Mouse (Mus musculus) midbrain, embryonic 14.5 days (tissue): ENCODE measurements at regions not wholly inside any gene's neighbourhood (a gene's known extent, or its start where the extent isn't known, plus 50 kb on each side); places are given as distances from the start of the nearest gene placed in this dataset.

Experiments
- ATAC-seq: fragments of 200-750 bp; cut with Nextera tagmentation; 2 replicates; pipeline ENCODE4 v1.8.0; 2017; ENCODE audit warnings: moderate number of reproducible peaks, moderate library complexity; ENCODE audit not compliant: low FRiP score, low TSS enrichment
- DNase-seq: peaks from one replicate; pipeline ENCODE4 v3.0.0-alpha.2; 2015
- H3K27ac ChIP-seq: fragments of 300-500 bp; sonication (generic); replicated peaks from 2 replicates; pipeline ENCODE4 v1.5.1; 2014; ENCODE audit warnings: mild to moderate bottlenecking, low read depth, low read length, moderate library complexity
- H3K27me3 ChIP-seq: fragments of 300-500 bp; sonication (generic); 2 replicates; pipeline ENCODE4 v1.6.1; 2014; ENCODE audit warnings: low read length, control low read depth, mixed read lengths; ENCODE audit not compliant: control insufficient read depth, insufficient read depth
- H3K36me3 ChIP-seq: fragments of 300-500 bp; sonication (generic); 2 replicates; pipeline ENCODE4 v1.6.1; 2014; ENCODE audit warnings: low read length, control low read depth; ENCODE audit not compliant: control insufficient read depth, insufficient read depth
- H3K4me1 ChIP-seq: fragments of 300-500 bp; sonication (generic); 2 replicates; pipeline ENCODE4 v1.6.1; 2014; ENCODE audit warnings: mild to moderate bottlenecking, antibody characterized with exemption, low read length, control low read depth; ENCODE audit not compliant: control insufficient read depth, insufficient read depth
- H3K4me2 ChIP-seq: fragments of 300-500 bp; sonication (generic); 2 replicates; pipeline ENCODE4 v1.6.1; 2014; ENCODE audit warnings: mild to moderate bottlenecking, low read length, moderate library complexity
- H3K4me3 ChIP-seq: fragments of 300-500 bp; sonication (generic); replicated peaks from 2 replicates; pipeline ENCODE4 v1.5.1; 2014; ENCODE audit warnings: low read depth, low read length
- H3K9ac ChIP-seq: fragments of 300-500 bp; sonication (generic); replicated peaks from 2 replicates; pipeline ENCODE4 v1.6.1; 2014; ENCODE audit warnings: mild to moderate bottlenecking, low read length, moderate library complexity
- H3K9me3 ChIP-seq: fragments of 300-500 bp; sonication (generic); 2 replicates; pipeline ENCODE4 v1.6.1; 2016; ENCODE audit warnings: low read length, control low read depth, mixed read lengths; ENCODE audit not compliant: control insufficient read depth
- WGBS: fragments of 180-500 bp; shearing (Covaris S2); extraction: QIAGEN DNeasy Blood & Tissue Kit; methylation state at CpG from one replicate; pipeline ENCODE4 v1.1.7; 2014; 5-methylcytosine and 5-hydroxymethylcytosine counted together

GRCm38 (mm10) chr13:60123964-60124363 is 53.2 kb downstream of the Gas1 start:
- Histone ChIP-seq H3K36me3 (no peaks in the 10 kb centered on the region), H3K9ac (no peak overlapping the region)

GRCm38 (mm10) chr13:60123174-60123587 is 54.0 kb downstream of the Gas1 start:
- Histone ChIP-seq H3K27ac (no peak overlapping the region), H3K4me2 (no peak overlapping the region), H3K27me3 (no peaks in the 10 kb centered on the region), H3K9ac (no peak overlapping the region), H3K36me3 (no peaks in the 10 kb centered on the region), H3K4me3 (no peak overlapping the region), H3K4me1 (peaks cover 20% of the 10 kb centered on the region), H3K9me3 (peaks cover 9% of the 10 kb centered on the region)
- WGBS, result 72% methylated on average over 6 of the region's 6 CpGs
- DNase-seq (no peak), ATAC-seq (no peak)

More at GRCm38 (mm10) chr13:60123964-60124363, 53.2 kb downstream of the Gas1 start:
- Histone ChIP-seq H3K27ac (no peak overlapping the region), H3K4me3 (no peak overlapping the region), H3K4me1 (peaks cover 20% of the 10 kb centered on the region), H3K27me3 (no peaks in the 10 kb centered on the region), H3K4me2 (no peak overlapping the region), H3K9me3 (peaks cover 2% of the 10 kb centered on the region)
- ATAC-seq (no peak), DNase-seq (no peak)
- 62% methylated on average over 4 of the region's 4 CpGs for WGBS

- H3K36me3 ChIP-seq, result no peaks in the 10 kb centered on the region
- H3K9ac ChIP-seq, result no peak overlapping the region
- WGBS, result 66% methylated on average over 29 of the region's 29 CpGs
- H3K4me3 ChIP-seq, result no peak overlapping the region
- DNase-seq (no peak), ATAC-seq (no peak)
- H3K4me2 ChIP-seq, result no peak overlapping the region
- peaks cover 9% of the 10 kb centered on the region for H3K9me3 ChIP-seq
- H3K27ac ChIP-seq, result no peak overlapping the region
- peaks cover 20% of the 10 kb centered on the region for H3K4me1 ChIP-seq
- H3K27me3 ChIP-seq, result no peaks in the 10 kb centered on the region
Observed at GRCm38 (mm10) chr13:60122341-60123173, 54.6 kb downstream of the Gas1 start.

- Histone ChIP-seq H3K27me3 (no peaks in the 10 kb centered on the region), H3K27ac (no peak overlapping the region), H3K36me3 (no peaks in the 10 kb centered on the region), H3K4me1 (peaks cover 16% of the 10 kb centered on the region), H3K4me3 (no peak overlapping the region), H3K9me3 (no peaks in the 10 kb centered on the region), H3K9ac (no peak overlapping the region), H3K4me2 (no peak overlapping the region)
- ATAC-seq (no peak), DNase-seq (no peak)
- WGBS, result 96% methylated on average over 2 of the region's 2 CpGs
Observed at GRCm38 (mm10) chr13:60111465-60111864, 65.7 kb downstream of the Gas1 start.

GRCm38 (mm10) chr13:60110079-60110846 is 66.9 kb downstream of the Gas1 start:
- ATAC-seq, result peak; percentile 84
- WGBS, result 1% methylated on average over 11 of the region's 11 CpGs

GRCm38 (mm10) chr13:60105286-60105685 is 71.9 kb downstream of the Gas1 start:
- no peak overlapping the region for H3K27ac ChIP-seq
- WGBS, result 92% methylated on average over 9 of the region's 9 CpGs
- no peaks in the 10 kb centered on the region for H3K36me3 ChIP-seq
- ATAC-seq (no peak), DNase-seq (no peak)
- H3K4me1 ChIP-seq, result peaks cover 6% of the 10 kb centered on the region
- no peak overlapping the region for H3K9ac ChIP-seq
- no peak overlapping the region for H3K4me2 ChIP-seq
- no peaks in the 10 kb centered on the region for H3K27me3 ChIP-seq
- H3K9me3 ChIP-seq, result no peaks in the 10 kb centered on the region
- no peak overlapping the region for H3K4me3 ChIP-seq

More at GRCm38 (mm10) chr13:60110079-60110846, 66.9 kb downstream of the Gas1 start:
- Histone ChIP-seq H3K9ac (no peak overlapping the region), H3K27ac (peak overlapping the region; percentile 76), H3K27me3 (no peaks in the 10 kb centered on the region), H3K4me2 (peak overlapping the region; percentile 38), H3K9me3 (no peaks in the 10 kb centered on the region), H3K4me1 (peaks cover 16% of the 10 kb centered on the region), H3K4me3 (no peak overlapping the region), H3K36me3 (no peaks in the 10 kb centered on the region)
- peak; percentile 91 for DNase-seq

GRCm38 (mm10) chr13:60101651-60102050 is 75.5 kb downstream of the Gas1 start:
- Histone ChIP-seq H3K9me3 (no peaks in the 10 kb centered on the region), H3K9ac (no peak overlapping the region), H3K27me3 (no peaks in the 10 kb centered on the region), H3K4me3 (no peak overlapping the region), H3K36me3 (no peaks in the 10 kb centered on the region), H3K4me1 (no peaks in the 10 kb centered on the region), H3K27ac (no peak overlapping the region), H3K4me2 (no peak overlapping the region)
- 81% methylated on average over 4 of the region's 4 CpGs for WGBS
- ATAC-seq (no peak), DNase-seq (no peak)

- Histone ChIP-seq H3K4me2 (no peak overlapping the region), H3K4me3 (no peak overlapping the region), H3K36me3 (no peaks in the 10 kb centered on the region), H3K27me3 (no peaks in the 10 kb centered on the region), H3K4me1 (no peaks in the 10 kb centered on the region), H3K9me3 (no peaks in the 10 kb centered on the region), H3K9ac (no peak overlapping the region), H3K27ac (no peak overlapping the region)
- no peak for ATAC-seq
- 75% methylated on average over 12 of the region's 12 CpGs for WGBS
- no peak for DNase-seq
Observed at GRCm38 (mm10) chr13:60100130-60101112, 76.7 kb downstream of the Gas1 start.
